Mouse (Mus musculus): Measurements from ENCODE around the gene Hoxb13. TPM values are rescaled to one million over a fixed set of nuclear protein-coding genes. Genes with fewer than 3 reads are reported as not detected.

Gene Hoxb13
- polyA plus RNA-seq, 2 experiments = not detected

GRCm38 (mm10) chr11:96174881-96175280, 19.2 kb upstream of the Hoxb13 start:
- H3K27me3 ChIP-seq (ENCODE audit: control insufficient read depth, insufficient read depth, low read length) = peaks cover 99% of the 10 kb centered on the region
- H3K27ac ChIP-seq = no peak overlapping the region
- H3K9me3 ChIP-seq (ENCODE audit: control insufficient read depth, low read length) = no peaks in the 10 kb centered on the region
- no peak overlapping the region for H3K9ac ChIP-seq (replicated peaks)
- 0% methylated on average over 6 of the region's 6 CpGs for WGBS (ENCODE audit: insufficient replicate concordance)
- H3K4me3 ChIP-seq (ENCODE audit: insufficient read depth in 1 of 2, low read depth in 2 of 2, low read length in 2 of 2) = no peak overlapping the region
- H3K36me3 ChIP-seq (replicated peaks; ENCODE audit: control insufficient read depth, insufficient read depth, low read depth) = no peaks in the 10 kb centered on the region
- ATAC-seq (ENCODE audit: insufficient read depth) = no peak
- no peaks in the 10 kb centered on the region for H3K4me1 ChIP-seq (replicated peaks; ENCODE audit: control insufficient read depth in 2 of 2, insufficient read depth in 2 of 2, low read length in 1 of 2)
- TF ChIP-seq EP300 (IDR thresholded peaks at IDR 0.05; ENCODE audit: low read depth) (no peak), CTCF (IDR thresholded peaks at IDR 0.05; ENCODE audit: low read depth) (no peak)
- no peak for DNase-seq (ENCODE audit: low read depth in 3 of 3, low spot score in 3 of 3)
- H3K4me2 ChIP-seq (ENCODE audit: low read depth) = no peak overlapping the region

- TF ChIP-seq EP300 (IDR thresholded peaks at IDR 0.05; ENCODE audit: low read depth) (no peak), CTCF (IDR thresholded peaks at IDR 0.05; ENCODE audit: low read depth) (no peak)
- no peaks in the 10 kb centered on the region for H3K4me1 ChIP-seq (replicated peaks; ENCODE audit: control insufficient read depth in 2 of 2, insufficient read depth in 2 of 2, low read length in 1 of 2)
- H3K27ac ChIP-seq = no peak overlapping the region
- H3K9me3 ChIP-seq (ENCODE audit: control insufficient read depth, low read length) = no peaks in the 10 kb centered on the region
- no peak overlapping the region for H3K4me3 ChIP-seq (ENCODE audit: insufficient read depth in 1 of 2, low read depth in 2 of 2, low read length in 2 of 2)
- no peak for DNase-seq (ENCODE audit: low read depth in 3 of 3, low spot score in 3 of 3)
- no peak for ATAC-seq (ENCODE audit: insufficient read depth)
- H3K36me3 ChIP-seq (replicated peaks; ENCODE audit: control insufficient read depth, insufficient read depth, low read depth) = no peaks in the 10 kb centered on the region
- 3% methylated on average over 17 of the region's 17 CpGs for WGBS (ENCODE audit: insufficient replicate concordance)
- no peak overlapping the region for H3K4me2 ChIP-seq (ENCODE audit: low read depth)
- peaks cover 98% of the 10 kb centered on the region for H3K27me3 ChIP-seq (ENCODE audit: control insufficient read depth, insufficient read depth, low read length)
- H3K9ac ChIP-seq (replicated peaks) = no peak overlapping the region
Observed at GRCm38 (mm10) chr11:96175511-96175910, 18.6 kb upstream of the Hoxb13 start.

GRCm38 (mm10) chr11:96175951-96176530, 18.1 kb upstream of the Hoxb13 start:
- WGBS (ENCODE audit: insufficient replicate concordance) = 2% methylated on average over 9 of the region's 9 CpGs
- DNase-seq (ENCODE audit: low read depth in 3 of 3, low spot score in 3 of 3) = no peak
- Histone ChIP-seq H3K9me3 (ENCODE audit: control insufficient read depth, low read length) (no peaks in the 10 kb centered on the region), H3K4me2 (ENCODE audit: low read depth) (no peak overlapping the region), H3K27me3 (ENCODE audit: control insufficient read depth, insufficient read depth, low read length) (peaks cover 98% of the 10 kb centered on the region), H3K9ac (replicated peaks) (no peak overlapping the region), H3K36me3 (replicated peaks; ENCODE audit: control insufficient read depth, insufficient read depth, low read depth) (no peaks in the 10 kb centered on the region), H3K4me3 (ENCODE audit: insufficient read depth in 1 of 2, low read depth in 2 of 2, low read length in 2 of 2) (no peak overlapping the region), H3K4me1 (replicated peaks; ENCODE audit: control insufficient read depth in 2 of 2, insufficient read depth in 2 of 2, low read length in 1 of 2) (no peaks in the 10 kb centered on the region), H3K27ac (no peak overlapping the region)
- ATAC-seq (ENCODE audit: insufficient read depth) = no peak
- TF ChIP-seq CTCF (IDR thresholded peaks at IDR 0.05; ENCODE audit: low read depth) (no peak), EP300 (IDR thresholded peaks at IDR 0.05; ENCODE audit: low read depth) (no peak)

GRCm38 (mm10) chr11:96176841-96177240, 17.3 kb upstream of the Hoxb13 start:
- H3K27ac ChIP-seq = no peak overlapping the region

GRCm38 (mm10) chr11:96177546-96178174, 16.5 kb upstream of the Hoxb13 start:
- Histone ChIP-seq H3K9me3 (ENCODE audit: control insufficient read depth, low read length) (no peaks in the 10 kb centered on the region), H3K27me3 (ENCODE audit: control insufficient read depth, insufficient read depth, low read length) (peaks cover 96% of the 10 kb centered on the region), H3K4me3 (ENCODE audit: insufficient read depth in 1 of 2, low read depth in 2 of 2, low read length in 2 of 2) (no peak overlapping the region), H3K36me3 (replicated peaks; ENCODE audit: control insufficient read depth, insufficient read depth, low read depth) (no peaks in the 10 kb centered on the region), H3K4me2 (ENCODE audit: low read depth) (no peak overlapping the region), H3K9ac (replicated peaks) (no peak overlapping the region), H3K4me1 (replicated peaks; ENCODE audit: control insufficient read depth in 2 of 2, insufficient read depth in 2 of 2, low read length in 1 of 2) (no peaks in the 10 kb centered on the region), H3K27ac (no peak overlapping the region)
- 2% methylated on average over 27 of the region's 27 CpGs for WGBS (ENCODE audit: insufficient replicate concordance)
- no peak for TF ChIP-seq CTCF (IDR thresholded peaks at IDR 0.05; ENCODE audit: low read depth)
- no peak for TF ChIP-seq EP300 (IDR thresholded peaks at IDR 0.05; ENCODE audit: low read depth)
- ATAC-seq (ENCODE audit: insufficient read depth) (no peak), DNase-seq (ENCODE audit: low read depth in 3 of 3, low spot score in 3 of 3) (no peak)

More at GRCm38 (mm10) chr11:96176841-96177240, 17.3 kb upstream of the Hoxb13 start:
- 1% methylated on average over 10 of the region's 10 CpGs for WGBS (ENCODE audit: insufficient replicate concordance)
- TF ChIP-seq CTCF (IDR thresholded peaks at IDR 0.05; ENCODE audit: low read depth) = no peak
- TF ChIP-seq EP300 (IDR thresholded peaks at IDR 0.05; ENCODE audit: low read depth) = no peak
- H3K27me3 ChIP-seq (ENCODE audit: control insufficient read depth, insufficient read depth, low read length) = peaks cover 98% of the 10 kb centered on the region
- no peak overlapping the region for H3K4me3 ChIP-seq (ENCODE audit: insufficient read depth in 1 of 2, low read depth in 2 of 2, low read length in 2 of 2)
- no peaks in the 10 kb centered on the region for H3K4me1 ChIP-seq (replicated peaks; ENCODE audit: control insufficient read depth in 2 of 2, insufficient read depth in 2 of 2, low read length in 1 of 2)
- no peaks in the 10 kb centered on the region for H3K36me3 ChIP-seq (replicated peaks; ENCODE audit: control insufficient read depth, insufficient read depth, low read depth)
- no peak for DNase-seq (ENCODE audit: low read depth in 3 of 3, low spot score in 3 of 3)
- no peak for ATAC-seq (ENCODE audit: insufficient read depth)
- H3K9ac ChIP-seq (replicated peaks) = no peak overlapping the region
- H3K9me3 ChIP-seq (ENCODE audit: control insufficient read depth, low read length) = no peaks in the 10 kb centered on the region
- H3K4me2 ChIP-seq (ENCODE audit: low read depth) = no peak overlapping the region
